Mouse (Mus musculus) forebrain, embryonic 11.5 days (tissue): ENCODE data around the gene Tk1. TPM values are rescaled to one million over a fixed set of nuclear protein-coding genes. Genes with fewer than 3 reads are reported as not detected.
"Not testable (repeated sequence)": the region's sequence is repeated elsewhere in the genome, so short reads cannot be mapped to it uniquely, and the experiment has no call there.

Experiments
- ATAC-seq: fragments of 200-750 bp; cut with Nextera tagmentation; replicated peaks from 2 replicates; pipeline ENCODE4 v1.8.0; 2017; ENCODE audit warnings: moderate TSS enrichment; ENCODE audit not compliant: low FRiP score
- DNase-seq: peaks from one replicate; pipeline ENCODE4 v3.0.0-alpha.2; 2017; ENCODE audit warnings: low spot score
- H3K27ac ChIP-seq: fragments of 300-500 bp; sonication (generic); 2 replicates; pipeline ENCODE4 v1.5.1; 2014; ENCODE audit warnings: low read depth, low read length
- H3K27me3 ChIP-seq: fragments of 300-500 bp; sonication (generic); 2 replicates; pipeline ENCODE4 v1.6.1; 2014; ENCODE audit warnings: mild to moderate bottlenecking, low read length, mixed read lengths; ENCODE audit not compliant: control insufficient read depth, insufficient read depth
- H3K36me3 ChIP-seq: fragments of 300-500 bp; sonication (generic); 2 replicates; pipeline ENCODE4 v1.6.1; 2014; ENCODE audit warnings: mild to moderate bottlenecking, low read length, moderate library complexity, mixed read lengths; ENCODE audit not compliant: control insufficient read depth, insufficient read depth
- H3K4me1 ChIP-seq: fragments of 300-500 bp; sonication (generic); replicated peaks from 2 replicates; pipeline ENCODE4 v1.6.1; 2014; ENCODE audit warnings: low read length, mixed read lengths; ENCODE audit not compliant: control insufficient read depth, insufficient read depth
- H3K4me2 ChIP-seq: fragments of 300-500 bp; sonication (generic); 2 replicates; pipeline ENCODE4 v1.6.1; 2014; ENCODE audit warnings: low read depth, mild to moderate bottlenecking, low read length, moderate library complexity, mixed read lengths; ENCODE audit not compliant: severe bottlenecking
- H3K4me3 ChIP-seq: fragments of 300-500 bp; sonication (generic); 2 replicates; pipeline ENCODE4 v1.5.1; 2014; ENCODE audit warnings: low read depth, low read length
- H3K9ac ChIP-seq: fragments of 300-500 bp; sonication (generic); 2 replicates; pipeline ENCODE4 v1.6.1; 2014; ENCODE audit warnings: low read length
- H3K9me3 ChIP-seq: fragments of 300-500 bp; sonication (generic); 2 replicates; pipeline ENCODE4 v1.6.1; 2016; ENCODE audit warnings: low read length, mixed read lengths; ENCODE audit not compliant: control insufficient read depth
- WGBS: fragments of 180-500 bp; shearing (Covaris S2); extraction: QIAGEN DNeasy Blood & Tissue Kit; methylation state at CpG from one replicate; pipeline ENCODE4 v1.1.7; 2014; 5-methylcytosine and 5-hydroxymethylcytosine counted together
- polyA plus RNA-seq: library from polyadenylated mRNA; unstranded; fragments of >200 nt; fragmentation: Nextera tagmentation; extraction: Ambion mirVana; gene quantifications from 2 replicates; pipeline ENCODE4 v1.2.1, GENCODE M21; 2014

Tk1 gene
- polyA plus RNA-seq, 1 experiment from 2014 or later = 118 TPM

DNA sequence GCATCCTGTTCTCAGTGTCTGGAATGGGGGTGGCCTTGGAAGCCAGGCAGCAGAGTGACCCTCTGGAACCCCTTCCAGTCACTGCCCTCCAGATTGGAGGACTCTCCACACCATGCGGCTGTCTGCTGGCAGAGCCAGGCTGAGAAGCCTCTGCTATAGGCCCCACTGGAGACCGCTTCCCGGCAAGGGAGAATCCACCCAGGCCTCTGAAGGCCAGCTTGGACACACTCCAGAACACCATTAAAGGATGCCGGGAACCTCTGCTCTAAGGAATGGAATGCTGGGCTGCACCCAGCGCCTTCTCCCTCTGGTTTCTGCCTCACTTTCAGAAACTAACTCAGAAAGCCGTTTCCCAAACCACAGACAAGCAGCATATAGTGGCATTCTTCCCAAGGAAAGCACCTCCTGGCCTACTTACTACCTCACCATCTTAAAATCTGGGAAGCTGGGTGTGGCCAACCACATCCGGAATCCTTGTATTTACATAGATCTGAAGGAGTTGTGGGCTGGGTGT lies 3.1 kb downstream of the Tk1 start:
- Histone ChIP-seq H3K9ac (no peak overlapping the region), H3K27me3 (no peaks in the 10 kb centered on the region), H3K36me3 (peaks cover 7% of the 10 kb centered on the region; the same call in 1 of the 2 replicates), H3K4me3 (no peak overlapping the region), H3K27ac (no peak overlapping the region), H3K4me2 (no peak overlapping the region), H3K9me3 (no peaks in the 10 kb centered on the region), H3K4me1 (peaks cover 11% of the 10 kb centered on the region)
- WGBS = 95% methylated on average over 7 of the region's 7 CpGs
- no peak for ATAC-seq
- no peak for DNase-seq

DNA sequence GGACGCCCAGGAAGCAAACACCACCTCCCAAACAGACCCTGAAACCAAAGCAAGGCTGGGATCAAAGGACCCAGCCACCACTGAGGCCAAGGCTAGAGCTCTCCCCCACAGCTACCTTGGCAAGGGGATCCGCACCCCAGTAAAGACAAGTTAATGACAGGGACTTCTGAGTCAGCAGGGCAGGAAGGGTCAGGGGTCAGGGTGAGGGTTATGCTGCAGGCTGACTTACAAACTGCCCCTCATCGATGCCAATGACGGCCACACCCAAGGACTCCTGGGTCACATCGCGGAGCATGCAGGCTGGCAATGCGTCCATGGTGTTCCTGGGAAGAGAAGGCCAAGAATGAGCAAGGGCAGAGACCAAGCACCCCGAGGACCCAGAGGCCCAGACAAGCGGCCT lies 4.0 kb downstream of the Tk1 start:
- 91% methylated on average over 9 of the region's 9 CpGs for WGBS
- Histone ChIP-seq H3K36me3 (peaks cover 7% of the 10 kb centered on the region; the same call in 1 of the 2 replicates), H3K4me1 (peaks cover 8% of the 10 kb centered on the region)

DNA sequence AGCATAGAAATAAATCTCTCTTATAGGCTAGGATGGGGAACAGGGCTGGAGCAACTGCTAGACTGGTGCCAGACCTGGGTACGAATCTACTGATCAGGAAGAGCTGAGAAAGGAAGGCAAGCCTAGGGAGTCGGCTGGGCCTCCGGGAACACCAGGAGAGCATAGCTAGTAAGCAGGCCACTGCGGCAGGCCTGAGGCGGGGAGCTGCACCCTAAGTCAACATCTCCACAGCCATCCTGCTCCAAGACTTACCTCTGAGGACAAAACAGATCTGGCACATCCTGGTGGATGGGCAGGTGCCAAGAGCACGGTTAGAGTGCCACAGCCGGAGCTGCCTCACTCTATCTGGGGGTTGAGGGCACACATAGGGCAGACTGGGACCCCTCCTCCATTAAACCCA lies 5.7 kb downstream of the Tk1 start:
- Histone ChIP-seq H3K9me3 (no peaks in the 10 kb centered on the region), H3K36me3 (peaks cover 7% of the 10 kb centered on the region; the same call in 1 of the 2 replicates), H3K27ac (no peak overlapping the region), H3K9ac (no peak overlapping the region), H3K4me2 (no peak overlapping the region), H3K4me3 (no peak overlapping the region), H3K4me1 (peaks cover 6% of the 10 kb centered on the region; the same call in 1 of the 2 replicates), H3K27me3 (no peaks in the 10 kb centered on the region)
- WGBS = 97% methylated on average over 7 of the region's 7 CpGs
- ATAC-seq = no peak
- DNase-seq = no peak

More for the DNA sequence above, 4.0 kb downstream of the Tk1 start:
- DNase-seq = no peak
- H3K9me3 ChIP-seq = no peaks in the 10 kb centered on the region
- H3K4me3 ChIP-seq = no peak overlapping the region
- no peak overlapping the region for H3K9ac ChIP-seq
- no peak overlapping the region for H3K27ac ChIP-seq
- H3K27me3 ChIP-seq = no peaks in the 10 kb centered on the region
- no peak for ATAC-seq
- no peak overlapping the region for H3K4me2 ChIP-seq

DNA sequence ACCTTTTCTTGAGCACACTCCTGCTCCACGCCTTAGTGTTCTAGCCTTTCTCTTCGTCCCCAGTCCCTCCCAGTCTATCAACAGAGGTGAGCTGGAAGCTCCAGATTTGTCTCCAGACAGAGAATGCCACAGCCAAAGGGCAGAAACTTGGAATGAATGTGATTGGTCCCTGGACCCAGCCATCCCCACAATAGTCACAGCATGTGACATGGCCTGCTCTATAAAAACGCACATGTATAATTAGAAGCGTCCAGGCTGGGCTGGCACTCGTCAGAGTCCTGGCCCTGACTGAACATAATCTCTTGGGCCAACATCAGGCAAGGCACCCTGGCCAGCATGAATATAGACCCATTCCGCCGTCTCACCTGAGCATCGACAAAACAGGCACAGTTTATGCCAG lies 6.8 kb downstream of the Tk1 start:
- no peak for ATAC-seq
- peaks cover 9% of the 10 kb centered on the region; the same call in 1 of the 2 replicates for H3K36me3 ChIP-seq
- no peak overlapping the region for H3K27ac ChIP-seq

DNA sequence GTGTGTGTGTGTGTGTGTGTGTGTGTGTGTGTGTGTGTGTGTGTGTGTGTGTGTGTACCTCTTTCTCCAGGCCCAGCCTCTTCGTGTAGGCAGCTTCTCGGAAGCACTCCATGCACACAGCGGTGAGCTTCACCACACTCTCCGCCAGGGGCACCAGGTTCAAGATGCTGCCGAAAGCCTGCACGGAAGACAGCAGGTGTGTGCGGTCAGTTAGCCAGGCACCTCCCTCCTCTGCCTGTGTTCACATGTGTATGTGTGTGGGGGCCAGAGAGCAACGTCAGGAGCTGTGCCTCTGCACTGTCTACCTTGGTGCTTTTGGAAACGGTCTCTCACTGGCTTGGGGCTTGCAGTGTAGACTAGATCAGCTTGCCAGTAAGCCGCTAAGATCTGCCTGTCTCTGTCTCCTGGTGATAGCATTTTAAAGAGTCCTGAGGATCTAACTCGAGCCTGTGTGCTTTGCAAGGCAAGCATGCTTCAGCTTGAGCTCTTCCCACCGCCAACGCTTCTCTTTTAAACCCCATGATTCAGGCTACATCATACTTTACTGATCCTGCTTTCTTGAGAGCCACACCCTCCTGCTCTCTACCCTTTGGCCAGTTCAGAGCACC lies 9.4 kb downstream of the Tk1 start:
- DNase-seq (no peak), ATAC-seq (no peak)
- Histone ChIP-seq H3K4me2 (no peak overlapping the region), H3K27ac (no peak overlapping the region), H3K4me3 (no peak overlapping the region), H3K4me1 (no peaks in the 10 kb centered on the region), H3K36me3 (peaks cover 7% of the 10 kb centered on the region; the same call in 1 of the 2 replicates), H3K9me3 (no peaks in the 10 kb centered on the region), H3K9ac (no peak overlapping the region), H3K27me3 (no peaks in the 10 kb centered on the region)
- WGBS = 92% methylated on average over 13 of the region's 13 CpGs

More for the DNA sequence above, 6.8 kb downstream of the Tk1 start:
- no peak overlapping the region for H3K4me3 ChIP-seq
- DNase-seq = no peak
- 72% methylated on average over 8 of the region's 8 CpGs for WGBS
- H3K9ac ChIP-seq = no peak overlapping the region
- H3K4me2 ChIP-seq = no peak overlapping the region
- H3K27me3 ChIP-seq = no peaks in the 10 kb centered on the region
- H3K9me3 ChIP-seq = no peaks in the 10 kb centered on the region
- peaks cover 3% of the 10 kb centered on the region; the same call in 1 of the 2 replicates for H3K4me1 ChIP-seq

DNA sequence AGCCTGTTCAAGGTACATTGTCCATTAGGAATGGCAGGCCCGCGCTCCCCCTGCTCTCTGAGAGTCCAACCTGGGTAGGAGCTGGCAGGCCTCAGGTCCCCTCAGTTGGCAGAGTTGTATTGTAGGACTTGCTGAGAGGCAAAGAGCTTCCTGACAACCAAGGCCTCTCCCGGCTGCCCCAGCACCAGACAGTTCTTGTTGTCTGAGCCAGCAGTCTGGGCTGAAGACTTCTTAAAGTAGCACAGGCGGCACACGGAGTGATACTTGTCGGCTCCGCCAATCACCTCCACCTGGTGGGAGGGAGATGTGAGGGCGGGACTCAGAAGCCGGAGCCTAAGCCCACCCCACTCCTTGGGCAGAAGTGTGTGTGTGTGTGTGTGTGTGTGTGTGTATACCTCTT lies 10.0 kb downstream of the Tk1 start:
- H3K9me3 ChIP-seq, H3K4me2 ChIP-seq, H3K27me3 ChIP-seq, H3K36me3 ChIP-seq, H3K9ac ChIP-seq, ATAC-seq, H3K27ac ChIP-seq, H3K4me1 ChIP-seq, H3K4me3 ChIP-seq, DNase-seq: not testable (repeated sequence)
- 87% methylated on average over 9 of the region's 9 CpGs for WGBS

DNA sequence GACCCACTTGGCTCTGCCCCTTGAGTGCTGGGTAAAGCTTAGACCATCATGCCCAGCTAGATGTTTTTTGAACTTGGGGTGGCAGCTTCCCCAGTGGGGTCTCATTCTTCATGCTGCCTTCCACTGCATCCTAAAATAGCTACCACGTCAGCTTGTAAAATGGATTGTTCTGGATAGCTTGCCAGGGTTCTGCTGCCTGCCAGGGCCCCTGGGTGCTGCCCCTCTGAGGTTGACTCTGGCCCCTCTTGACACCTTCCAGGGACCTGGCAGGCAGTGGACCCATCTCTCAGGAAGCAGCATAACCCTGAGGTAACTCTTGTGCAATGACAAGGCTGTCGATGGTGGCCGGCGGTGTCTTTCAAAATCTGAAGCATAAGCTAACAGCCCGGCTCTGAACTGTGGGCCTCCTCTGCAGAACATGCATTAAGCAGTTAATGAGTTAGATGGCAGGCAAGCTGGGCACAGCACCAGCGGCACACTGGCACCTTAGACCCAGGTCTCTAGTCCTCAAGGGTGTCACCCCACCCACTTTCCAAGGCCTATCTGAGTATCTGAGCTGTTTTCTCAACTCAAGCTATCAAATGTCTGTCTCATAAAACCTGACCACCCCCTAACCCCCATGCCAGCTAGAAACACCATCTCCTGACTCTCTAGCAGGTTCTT lies 11.1 kb downstream of the Tk1 start:
- Histone ChIP-seq H3K36me3 (peaks cover 2% of the 10 kb centered on the region; the same call in 1 of the 2 replicates), H3K4me3 (no peak overlapping the region), H3K27ac (no peak overlapping the region), H3K9me3 (no peaks in the 10 kb centered on the region), H3K27me3 (no peaks in the 10 kb centered on the region), H3K4me2 (no peak overlapping the region), H3K9ac (no peak overlapping the region), H3K4me1 (peaks cover 12% of the 10 kb centered on the region)
- no peak for DNase-seq
- whole genome bisulfite sequencing = 92% methylated on average over 6 of the region's 6 CpGs
- ATAC-seq = no peak

DNA sequence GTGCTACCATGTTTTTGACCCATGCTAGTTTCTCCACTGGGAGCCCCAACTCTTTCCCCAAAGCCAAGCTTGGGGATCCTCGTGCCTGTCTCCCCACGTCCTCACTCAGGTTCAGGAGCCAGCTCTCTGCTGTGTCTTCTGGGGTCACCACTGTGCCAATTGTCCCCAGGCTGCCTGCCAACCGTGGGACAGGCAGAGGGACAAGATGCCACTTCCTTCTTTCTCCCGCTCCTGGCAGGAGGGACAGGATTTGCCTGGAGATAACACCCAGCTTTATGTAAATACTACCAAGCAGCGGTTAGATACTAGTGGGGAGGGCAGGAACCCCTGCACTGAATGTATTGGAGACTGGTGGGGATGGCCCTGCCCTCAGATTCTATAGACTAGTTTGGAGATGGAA lies 12.0 kb downstream of the Tk1 start:
- Histone ChIP-seq H3K9ac (no peak overlapping the region), H3K4me1 (peaks cover 14% of the 10 kb centered on the region), H3K4me2 (no peak overlapping the region), H3K27ac (no peak overlapping the region), H3K4me3 (no peak overlapping the region), H3K9me3 (no peaks in the 10 kb centered on the region), H3K27me3 (no peaks in the 10 kb centered on the region), H3K36me3 (peaks cover 2% of the 10 kb centered on the region; the same call in 1 of the 2 replicates)
- ATAC-seq (no peak), DNase-seq (no peak)
- 85% methylated on average over 5 of the region's 5 CpGs for WGBS
